Mouse (Mus musculus): Measurements from ENCODE around the gene Srd5a3.

Srd5a3 gene

DNA sequence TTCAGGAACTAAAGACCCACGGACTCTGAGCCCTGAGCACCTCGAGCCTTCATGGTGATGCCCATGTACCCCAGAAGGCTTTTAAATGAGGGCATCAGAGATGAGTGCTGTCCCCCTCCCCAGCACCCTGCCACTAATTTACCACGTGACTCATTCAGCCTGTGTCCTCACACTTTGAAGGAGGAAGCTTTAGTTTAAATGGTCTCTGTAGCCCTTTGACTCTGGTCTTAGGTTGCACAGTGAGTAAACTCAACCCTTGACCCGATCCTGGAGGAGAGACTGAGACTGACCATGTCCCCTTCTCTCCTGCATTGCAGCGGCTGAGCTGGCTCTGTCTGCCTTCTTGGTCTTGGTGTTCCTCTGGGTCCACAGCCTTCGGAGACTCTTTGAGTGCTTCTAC is 9.4 kb downstream of the Srd5a3 start:
- no peak for ATAC-seq (ENCODE audit: insufficient number of reproducible peaks, low FRiP score, low TSS enrichment)

DNA sequence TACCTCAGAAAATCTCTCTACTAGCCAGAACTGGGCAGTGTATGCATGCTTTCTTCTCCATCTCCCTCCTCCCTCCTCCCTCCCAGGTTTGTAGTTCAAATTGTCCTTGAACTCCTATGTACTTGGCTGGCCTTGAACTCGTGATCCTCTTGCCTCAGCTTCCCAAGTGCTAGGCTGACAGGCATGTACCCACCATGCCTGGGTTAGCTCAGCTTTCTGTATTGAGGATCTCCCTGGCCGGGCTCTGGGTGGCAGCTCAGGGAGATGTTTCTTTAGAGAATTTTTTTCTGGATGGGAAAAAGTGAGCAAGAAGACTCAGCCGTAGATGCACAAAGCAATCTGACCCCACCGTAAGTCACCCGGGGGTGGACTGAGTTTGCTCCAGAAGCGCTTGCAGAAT is 12.9 kb downstream of the Srd5a3 start:
- no peak for ATAC-seq (ENCODE audit: insufficient number of reproducible peaks, low FRiP score, low TSS enrichment)

DNA sequence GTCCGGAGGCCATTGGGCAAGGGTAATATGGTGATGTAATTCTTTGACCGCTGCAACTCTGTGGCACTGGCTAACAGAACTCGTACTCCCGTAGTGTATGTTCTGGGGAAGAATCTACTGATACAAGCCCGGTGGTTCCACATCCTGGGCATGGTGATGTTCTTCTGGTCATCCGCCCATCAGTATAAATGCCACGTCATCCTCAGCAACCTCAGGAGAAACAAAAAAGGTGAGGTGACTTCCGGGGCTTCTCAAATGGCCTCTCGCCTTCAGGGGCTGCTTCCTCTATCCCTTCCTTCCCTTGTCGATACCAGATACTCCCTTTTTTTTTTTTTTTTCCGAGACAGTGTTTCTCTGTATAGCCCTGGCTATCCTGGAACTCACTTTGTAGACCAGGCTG is 13.4 kb downstream of the Srd5a3 start:
- ATAC-seq (ENCODE audit: insufficient number of reproducible peaks, low FRiP score, low TSS enrichment): no peak

DNA sequence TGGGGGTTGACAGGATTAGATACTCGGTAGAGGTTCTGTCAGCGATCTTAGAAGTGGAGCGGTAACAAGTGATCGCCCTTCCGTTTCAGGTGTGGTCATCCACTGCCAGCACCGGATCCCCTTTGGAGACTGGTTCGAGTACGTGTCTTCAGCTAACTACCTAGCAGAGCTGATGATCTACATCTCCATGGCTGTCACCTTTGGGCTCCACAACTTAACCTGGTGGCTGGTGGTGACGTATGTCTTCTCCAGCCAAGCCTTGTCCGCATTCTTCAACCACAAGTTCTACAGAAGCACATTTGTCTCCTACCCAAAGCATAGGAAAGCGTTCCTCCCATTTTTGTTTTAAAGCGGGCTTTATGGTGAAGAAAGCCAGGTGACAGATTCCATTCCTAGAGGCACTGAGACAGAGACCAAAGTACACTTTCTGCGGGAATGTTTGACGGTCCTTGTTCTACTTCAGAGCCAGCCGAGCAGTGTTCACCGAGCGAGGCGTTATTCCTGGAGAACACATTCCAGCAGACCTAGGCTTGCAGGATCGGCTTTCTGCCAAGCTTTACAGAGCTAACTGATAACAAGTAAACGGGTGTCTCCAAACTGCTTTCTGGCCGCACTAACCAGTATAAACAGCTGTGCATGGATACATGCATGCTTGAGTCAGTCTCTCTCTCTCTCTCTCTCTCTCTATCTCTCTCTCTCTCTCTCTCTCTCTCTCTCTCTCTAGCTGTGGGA is 14.5 kb downstream of the Srd5a3 start:
- ATAC-seq (ENCODE audit: insufficient number of reproducible peaks, low FRiP score, low TSS enrichment): no peak; the same call in 1 of the 2 replicates

DNA sequence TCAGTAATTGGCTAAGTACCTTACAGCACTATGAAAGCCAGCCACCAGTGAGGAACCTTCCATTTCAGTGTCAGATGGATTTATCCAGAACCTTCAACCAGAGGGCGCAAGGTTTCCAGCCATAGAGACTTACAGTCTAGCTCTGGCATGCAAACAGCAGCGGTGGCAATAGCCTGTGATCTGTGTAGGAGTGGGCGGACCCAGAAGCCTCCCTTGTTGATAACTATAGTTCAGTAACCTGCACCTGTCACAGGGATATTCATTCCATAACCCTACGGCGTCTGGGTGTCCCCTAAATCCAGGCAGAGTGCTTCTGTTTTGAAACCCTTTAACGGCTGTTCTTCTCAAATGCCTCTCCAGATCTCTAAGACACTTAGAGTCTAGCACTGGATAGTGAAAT is 19.5 kb downstream of the Srd5a3 start:
- ATAC-seq (ENCODE audit: insufficient number of reproducible peaks, low FRiP score, low TSS enrichment): no peak

DNA sequence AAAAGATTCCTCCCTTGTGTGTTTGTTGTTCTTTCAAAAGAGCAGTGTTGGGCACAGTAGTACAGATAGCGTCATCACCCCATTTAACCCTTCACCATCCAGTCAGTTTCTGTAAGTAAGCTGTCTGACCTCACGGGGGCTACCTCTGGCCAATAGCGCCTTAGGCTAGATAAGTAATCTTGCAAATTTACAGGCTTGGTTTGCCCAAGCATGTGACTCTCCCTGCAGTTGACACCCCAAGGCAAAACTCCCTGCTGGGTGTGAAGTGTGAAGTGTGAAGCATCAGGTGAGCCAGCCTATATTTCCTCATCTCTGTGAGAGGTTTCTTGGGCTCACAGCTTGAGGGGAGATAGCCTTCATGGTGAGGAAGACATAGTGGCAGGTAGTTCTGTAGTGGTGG is 20.0 kb downstream of the Srd5a3 start:
- ATAC-seq (ENCODE audit: insufficient number of reproducible peaks, low FRiP score, low TSS enrichment): no peak

DNA sequence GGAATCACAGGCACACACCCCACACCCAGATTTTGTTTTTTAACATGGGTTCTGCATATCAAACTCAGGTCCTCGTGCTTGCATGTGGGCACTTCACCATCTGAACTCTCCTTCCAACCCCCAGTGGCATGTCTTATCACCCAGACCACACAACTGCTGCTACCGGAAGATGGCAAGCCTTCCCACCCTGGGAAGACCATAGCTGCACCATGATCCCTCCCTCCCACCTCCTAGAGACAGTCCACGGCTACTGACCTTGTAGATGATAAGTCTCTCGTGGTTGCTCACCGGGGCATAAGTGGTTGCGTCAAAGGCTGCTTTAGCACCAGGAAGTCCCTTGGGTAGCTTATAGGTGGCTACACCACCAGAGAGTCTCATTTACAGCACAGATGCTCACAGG is 21.4 kb downstream of the Srd5a3 start:
- ATAC-seq (ENCODE audit: insufficient number of reproducible peaks, low FRiP score, low TSS enrichment): no peak

DNA sequence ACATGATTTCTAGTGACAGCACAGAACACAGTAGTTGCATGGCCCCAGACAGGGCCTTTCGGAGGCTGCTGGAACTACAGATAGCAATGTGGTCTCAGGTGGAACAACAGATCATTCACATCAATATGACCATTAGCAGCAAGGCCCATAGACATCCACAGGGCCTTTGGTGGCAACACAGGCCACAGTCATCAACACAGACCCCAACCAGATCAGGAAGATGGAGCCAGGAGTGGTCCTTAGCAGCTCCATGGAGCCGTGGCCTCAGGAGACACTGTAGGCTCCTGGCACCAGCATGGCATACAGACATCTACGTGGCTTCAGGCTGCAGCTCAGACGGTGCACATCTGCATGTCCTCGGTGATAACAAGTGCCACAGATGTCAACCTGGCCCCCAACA is 22.9 kb downstream of the Srd5a3 start:
- ATAC-seq (ENCODE audit: insufficient number of reproducible peaks, low FRiP score, low TSS enrichment): no peak

DNA sequence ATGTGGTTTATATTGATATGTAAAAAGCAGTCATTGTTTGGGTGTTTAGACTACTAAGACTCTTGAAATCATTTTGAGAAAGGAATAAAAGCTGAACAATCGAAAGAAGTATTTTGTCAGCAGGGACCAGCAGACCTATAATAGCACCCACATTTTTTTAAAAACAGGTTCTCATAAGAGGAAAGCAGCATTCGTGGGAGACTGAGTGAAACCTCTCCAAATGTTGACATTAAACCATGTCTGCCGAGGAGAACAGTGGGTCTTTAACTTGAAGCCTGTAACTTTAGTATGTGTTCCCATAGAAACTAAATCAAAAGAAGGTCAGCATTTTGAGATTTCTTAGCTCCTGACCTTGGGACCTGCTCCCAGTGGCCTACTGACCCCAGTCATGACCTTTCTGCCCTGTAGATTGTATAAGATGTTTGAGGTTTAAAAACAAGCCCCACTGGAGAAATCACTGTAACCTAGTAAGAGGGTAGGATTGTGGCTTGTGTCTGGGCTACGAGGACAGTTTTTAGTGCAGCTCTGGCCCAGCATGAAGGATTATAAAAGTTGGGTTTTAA is 23.8 kb downstream of the Srd5a3 start:
- no peak for ATAC-seq (ENCODE audit: insufficient number of reproducible peaks, low FRiP score, low TSS enrichment)

DNA sequence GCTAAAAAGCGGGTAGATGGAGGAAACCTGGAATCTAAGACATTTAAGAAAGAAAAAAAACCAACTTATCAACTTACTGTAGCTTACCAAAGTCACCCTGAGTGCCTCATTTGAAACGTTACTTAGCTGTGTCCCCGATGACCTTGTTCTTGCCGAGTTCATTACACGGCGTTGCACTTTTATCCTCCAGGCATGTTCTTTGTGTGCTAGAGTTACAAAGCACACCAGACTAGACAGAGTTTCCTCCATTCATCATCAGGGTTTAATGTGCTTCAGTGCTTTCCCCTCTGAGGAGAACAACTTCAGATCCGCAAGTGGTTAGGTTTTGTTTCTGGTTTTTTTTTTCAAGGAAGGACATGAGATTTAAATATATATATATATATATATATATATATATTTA is 24.8 kb downstream of the Srd5a3 start:
- no peak for ATAC-seq (ENCODE audit: insufficient number of reproducible peaks, low FRiP score, low TSS enrichment)

DNA sequence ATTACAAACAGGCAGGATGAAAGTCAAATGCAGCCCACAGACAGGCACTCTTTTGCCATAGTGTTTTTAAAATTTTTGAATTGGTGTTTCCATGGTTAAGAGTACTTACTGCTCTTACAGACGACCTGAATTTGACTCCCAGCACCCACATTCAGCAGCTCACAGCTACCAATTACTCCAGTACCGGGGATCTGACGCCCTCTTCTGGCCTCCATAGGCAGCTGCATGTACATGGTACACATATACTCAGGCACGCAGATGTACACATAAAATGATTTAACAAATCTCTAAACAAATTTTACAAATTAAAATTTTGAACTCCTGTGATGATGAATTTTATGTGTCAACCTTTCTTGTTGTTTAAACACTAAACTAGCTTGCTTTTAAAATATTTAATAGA is 30.5 kb downstream of the Srd5a3 start:
- ATAC-seq (ENCODE audit: insufficient number of reproducible peaks, low FRiP score, low TSS enrichment): no peak

DNA sequence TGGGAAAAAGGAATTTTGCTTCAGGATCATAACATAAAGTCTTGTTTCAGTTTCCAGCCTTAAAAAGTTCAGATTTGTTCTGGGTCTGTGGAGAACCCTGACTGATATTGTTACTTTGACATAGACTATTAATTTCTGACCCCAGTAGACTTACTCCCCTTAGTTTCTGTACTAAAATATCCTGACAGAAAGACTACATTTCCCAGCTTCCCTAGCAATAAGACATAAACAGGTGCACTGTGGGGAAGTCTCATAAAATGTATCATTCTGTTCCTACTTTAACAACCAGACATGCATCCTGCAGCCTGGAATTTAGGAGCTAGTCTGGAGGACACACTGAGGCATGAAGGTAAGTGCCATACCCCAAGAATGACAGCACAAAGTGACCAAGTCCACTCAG is 31.0 kb downstream of the Srd5a3 start:
- no peak for ATAC-seq (ENCODE audit: insufficient number of reproducible peaks, low FRiP score, low TSS enrichment)

DNA sequence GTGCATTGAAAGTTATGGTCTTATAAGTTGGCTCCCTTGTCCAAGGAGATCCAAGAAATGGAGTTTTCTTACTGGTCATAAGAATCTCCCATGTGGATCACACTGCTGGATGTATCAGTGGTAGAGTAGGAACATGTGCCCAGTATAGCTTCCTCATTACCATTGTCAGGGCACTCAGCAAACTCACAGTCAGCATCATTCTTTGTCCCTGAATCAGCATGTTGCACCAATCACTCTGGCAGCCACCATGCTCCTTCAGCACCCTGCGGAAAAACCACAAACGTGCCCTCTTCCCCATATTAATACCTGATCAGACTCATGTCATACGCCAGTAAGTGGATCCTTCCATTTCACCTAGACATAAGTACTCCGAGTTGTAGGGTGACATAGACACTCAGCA is 35.0 kb downstream of the Srd5a3 start:
- ATAC-seq (ENCODE audit: insufficient number of reproducible peaks, low FRiP score, low TSS enrichment): no peak

DNA sequence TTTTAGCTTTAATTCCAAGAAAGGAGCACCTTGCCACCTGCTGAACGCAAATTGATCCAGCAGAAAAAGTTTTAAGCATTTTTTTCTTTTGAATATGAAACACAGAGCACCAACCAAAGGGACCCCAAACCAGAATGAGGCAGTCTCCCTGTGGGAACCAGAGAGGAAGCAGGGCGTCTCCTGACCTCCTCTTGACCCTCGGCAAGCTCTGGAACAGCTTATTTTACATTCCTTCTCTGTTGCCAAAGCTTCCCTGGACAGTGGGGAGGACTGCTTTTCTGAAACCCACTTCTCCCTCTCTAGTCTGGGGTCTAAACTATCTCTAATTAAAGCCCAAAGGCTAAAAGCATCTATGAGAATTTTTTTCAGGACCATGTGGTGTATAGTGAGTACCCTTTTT is 36.3 kb downstream of the Srd5a3 start:
- ATAC-seq (ENCODE audit: insufficient number of reproducible peaks, low FRiP score, low TSS enrichment): no peak

DNA sequence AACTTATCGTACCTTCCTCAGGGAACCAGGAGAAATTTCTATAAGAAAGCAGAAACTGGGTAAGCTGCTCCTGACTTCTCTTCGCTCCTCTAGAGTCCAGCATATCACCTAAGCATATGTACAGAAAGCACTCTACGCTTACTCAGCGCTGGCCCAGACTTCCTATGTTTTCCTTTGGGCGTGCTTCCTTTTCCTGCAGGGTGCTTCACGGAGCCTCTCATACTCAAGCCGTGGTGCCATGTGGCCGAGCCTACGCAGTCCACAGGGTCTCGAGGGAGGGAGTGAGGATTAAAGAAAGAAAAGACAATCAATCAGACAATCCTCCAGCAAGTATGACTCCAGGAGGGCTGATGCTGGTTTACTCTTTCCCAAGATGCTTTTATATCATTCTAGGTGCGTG is 36.8 kb downstream of the Srd5a3 start:
- no peak for ATAC-seq (ENCODE audit: insufficient number of reproducible peaks, low FRiP score, low TSS enrichment)

DNA sequence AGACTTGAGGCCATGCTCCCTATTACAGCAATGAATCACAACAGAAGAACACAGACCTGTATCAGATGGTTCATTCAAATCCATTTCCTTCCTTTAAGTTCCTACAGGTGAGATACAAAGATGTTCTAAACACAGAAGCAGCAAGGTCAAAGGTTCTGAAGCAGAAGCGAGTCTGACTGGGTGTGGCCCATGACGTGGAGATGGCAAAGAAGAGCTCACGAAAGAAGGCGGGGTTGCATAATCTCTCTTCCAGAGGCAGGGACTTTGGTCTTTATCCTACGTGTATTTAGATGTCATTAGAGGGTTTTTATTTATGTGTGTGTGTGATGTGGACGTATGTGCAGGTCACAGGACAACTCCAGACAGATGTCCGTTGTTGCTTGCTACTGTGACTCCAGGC is 37.6 kb downstream of the Srd5a3 start:
- ATAC-seq (ENCODE audit: insufficient number of reproducible peaks, low FRiP score, low TSS enrichment): no peak

DNA sequence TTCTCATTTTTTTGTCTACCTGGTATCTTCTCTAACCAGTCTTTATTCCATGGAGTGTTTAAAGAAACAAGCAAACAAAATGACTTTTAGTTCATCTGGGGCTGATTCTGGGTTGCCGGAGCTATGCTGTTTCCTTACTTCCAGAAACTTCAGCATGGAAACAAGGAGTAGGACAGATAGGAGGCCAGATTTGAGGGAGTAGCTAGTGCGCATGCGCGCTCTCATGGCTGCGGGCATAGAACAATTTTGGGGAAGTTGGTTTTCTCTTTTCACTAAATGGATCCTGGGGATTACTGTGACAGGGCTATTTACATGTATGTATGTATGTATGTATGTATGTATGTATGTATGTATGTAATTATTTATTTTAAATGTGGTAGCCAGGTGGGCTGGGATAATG is 39.1 kb downstream of the Srd5a3 start:
- no peak for ATAC-seq (ENCODE audit: insufficient number of reproducible peaks, low FRiP score, low TSS enrichment)

DNA sequence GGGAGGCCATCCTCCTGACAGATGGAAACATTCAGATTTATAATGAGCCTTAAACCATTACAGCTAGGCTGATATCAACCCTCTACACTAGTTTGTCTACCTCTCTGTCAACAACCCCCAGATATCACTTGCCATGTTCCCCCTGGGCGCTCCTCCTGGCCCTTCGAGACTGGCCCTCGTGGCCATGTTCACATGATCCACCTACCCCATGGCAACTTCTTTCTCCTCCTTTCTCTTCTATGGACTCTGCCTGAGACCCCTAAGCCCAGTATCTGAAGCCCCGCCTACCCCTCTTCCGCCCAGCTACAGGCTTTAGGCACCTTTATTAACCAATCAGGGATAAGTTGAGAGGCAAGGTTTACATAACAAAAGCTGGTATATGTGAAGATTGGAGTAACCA is 39.7 kb downstream of the Srd5a3 start:
- ATAC-seq (ENCODE audit: insufficient number of reproducible peaks, low FRiP score, low TSS enrichment): no peak

DNA sequence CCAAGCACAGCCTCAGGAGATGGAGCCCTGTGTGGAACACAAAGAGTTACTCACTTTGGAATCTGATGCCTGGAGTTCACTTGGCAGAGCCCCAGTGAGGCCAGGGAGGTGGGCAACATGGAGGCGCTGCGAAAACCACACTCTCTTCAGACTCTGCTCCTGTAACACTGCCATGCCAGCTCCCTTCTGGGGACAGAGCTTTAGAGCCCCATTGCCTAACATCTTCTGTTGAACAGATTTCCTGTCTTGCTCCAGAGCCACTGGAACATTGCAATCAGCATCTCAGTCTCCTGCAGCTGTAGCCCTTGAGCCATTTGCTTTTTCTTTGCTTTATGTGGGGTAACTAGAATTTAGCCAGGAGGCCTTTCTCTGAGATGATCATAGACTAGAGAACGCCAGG is 42.3 kb downstream of the Srd5a3 start:
- ATAC-seq (ENCODE audit: insufficient number of reproducible peaks, low FRiP score, low TSS enrichment): no peak

DNA sequence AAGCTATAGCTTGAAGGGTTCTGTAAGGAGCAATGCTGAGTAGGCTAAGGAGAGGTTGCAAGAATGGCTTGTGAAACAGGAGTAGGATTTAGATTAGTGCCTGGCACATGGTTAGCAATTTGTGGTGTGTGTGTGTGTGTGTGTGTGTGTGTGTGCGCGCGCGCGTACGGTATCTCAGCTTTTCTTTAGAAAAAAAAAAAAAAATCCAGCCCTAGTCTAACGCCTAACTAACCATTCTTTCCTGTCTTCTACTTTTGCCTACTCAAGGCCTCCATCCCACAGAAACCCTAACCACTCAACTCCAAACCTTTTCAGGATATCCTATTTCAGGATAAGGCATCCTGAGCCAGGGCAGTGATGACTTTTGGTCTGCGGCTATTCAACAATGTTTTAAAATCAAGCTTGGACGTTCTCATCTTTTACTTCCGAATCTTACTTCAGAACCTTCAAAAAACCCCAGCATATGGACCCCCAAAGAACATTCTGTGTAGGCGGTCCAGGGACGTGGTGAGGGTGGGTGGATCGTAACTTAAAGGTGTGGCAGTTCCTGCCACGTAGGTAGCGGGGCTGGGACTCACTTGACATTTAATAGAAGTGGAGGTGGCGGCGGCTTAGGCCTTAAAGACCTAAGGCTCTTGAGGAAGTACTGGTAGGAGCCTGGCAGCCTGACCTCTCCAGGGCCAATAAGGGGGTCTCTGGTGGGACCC is 43.1 kb downstream of the Srd5a3 start:
- no peak; the same call in 1 of the 2 replicates for ATAC-seq (ENCODE audit: insufficient number of reproducible peaks, low FRiP score, low TSS enrichment)

DNA sequence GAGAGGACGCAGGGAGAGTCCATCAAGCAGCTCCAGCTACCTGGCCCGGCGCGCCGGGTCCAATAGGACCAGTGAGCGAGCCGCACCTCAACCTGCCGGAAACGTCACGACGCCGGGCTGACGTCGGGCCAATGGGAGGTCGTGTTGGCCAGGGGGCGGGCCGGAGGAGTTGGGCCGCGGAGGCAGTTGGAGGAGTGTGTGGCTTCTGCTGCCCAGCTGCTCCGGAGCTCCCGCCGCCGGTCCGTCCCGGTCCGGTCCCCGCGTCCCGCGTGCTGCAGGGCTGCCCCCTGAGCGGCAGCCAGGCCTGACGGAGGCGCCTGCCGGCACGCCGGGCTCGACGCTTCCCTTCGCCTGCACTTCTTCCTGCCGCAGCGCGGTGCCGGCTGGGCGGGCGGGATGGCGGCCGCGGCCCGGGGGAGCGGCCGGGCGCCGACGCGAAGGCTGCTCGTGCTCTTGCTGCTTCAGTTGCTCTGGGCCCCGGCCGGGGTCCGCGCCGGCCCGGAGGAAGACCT is 43.7 kb downstream of the Srd5a3 start, which contains the start of gene Tmem165:
TSS of gene Tmem165 (plus strand) at position 131 of the 512 bp plus-strand sequence.
- peak; percentile 97 for ATAC-seq (ENCODE audit: insufficient number of reproducible peaks, low FRiP score, low TSS enrichment)

All from cerebellum, adult (tissue).